Mouse (Mus musculus) gastrocnemius, adult 2 months (tissue): Measurements from ENCODE around the gene Gm20388. TPM values are rescaled to one million over a fixed set of nuclear protein-coding genes. Genes with fewer than 3 reads are reported as not detected.

Experiments
- DNase-seq: peaks from one replicate; pipeline ENCODE4 v3.0.0; 2022
- H3K27ac ChIP-seq: fragments of 200-600 bp; 2 replicates; pipeline ENCODE4 v1.8.1; 2022; ENCODE audit warnings: mild to moderate bottlenecking
- H3K4me3 ChIP-seq: fragments of 200-600 bp; 2 replicates; pipeline ENCODE4 v1.8.1; 2022; ENCODE audit warnings: mild to moderate bottlenecking, moderate library complexity
- CTCF ChIP-seq: fragments of 200-600 bp; IDR thresholded peaks from 2 replicates; pipeline ENCODE4 v1.8.1; 2022; ENCODE audit warnings: antibody characterized with exemption, mild to moderate bottlenecking, moderate library complexity
- intact Hi-C: fragments of 180-260 bp; cut with DNase I; formaldehyde crosslinking; loops from one replicate; pipeline ENCODE4 v1.15.1; 2025
- total RNA-seq, 2 experiments: library from RNA; stranded (reverse); gene quantifications; 2 replicates each; pipeline ENCODE4 v1.2.3; 2021

Gm20388 gene
- total RNA-seq, 2 experiments from 2014 or later, result 6.1 to 15.0 TPM

DNA sequence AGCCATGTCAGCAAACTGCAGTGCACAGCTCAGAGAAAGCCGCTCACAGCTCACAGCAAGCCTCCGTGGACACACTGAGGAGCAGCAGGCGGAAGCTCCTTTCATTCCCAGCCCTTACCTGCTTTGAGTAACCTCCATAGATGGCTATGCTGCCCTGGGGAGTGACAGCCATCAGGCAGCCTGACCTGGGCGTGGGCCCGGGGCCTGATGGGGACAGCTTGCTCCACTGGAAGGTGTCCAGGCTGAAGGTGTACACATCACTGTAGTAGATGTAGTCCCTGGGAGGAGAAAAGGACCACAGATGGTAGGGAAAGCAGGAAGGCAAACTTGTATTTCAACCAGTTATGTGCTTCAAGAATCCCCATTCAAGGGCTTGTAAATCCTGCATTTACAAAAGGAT, 1894.2 kb downstream of the Gm20388 start:
- TF ChIP-seq CTCF, result no peak
- Histone ChIP-seq H3K27ac (no peak overlapping the region), H3K4me3 (no peak overlapping the region)
- intact Hi-C loops, result no loop called here
- DNase-seq, result no peak

- intact Hi-C loops, result no loop called here
- DNase-seq, result no peak
- no peak overlapping the region for H3K27ac ChIP-seq
- H3K4me3 ChIP-seq, result no peak overlapping the region
- TF ChIP-seq CTCF, result no peak
Measured at GRCm38 (mm10) chr8:121806126-121806525, 1895.5 kb downstream of the Gm20388 start.

GRCm38 (mm10) chr8:121808032-121808431, 1897.4 kb downstream of the Gm20388 start:
- intact Hi-C loops, result no loop called here
- no peak for DNase-seq
- no peak overlapping the region for H3K4me3 ChIP-seq
- H3K27ac ChIP-seq, result no peak overlapping the region
- no peak for TF ChIP-seq CTCF

DNA sequence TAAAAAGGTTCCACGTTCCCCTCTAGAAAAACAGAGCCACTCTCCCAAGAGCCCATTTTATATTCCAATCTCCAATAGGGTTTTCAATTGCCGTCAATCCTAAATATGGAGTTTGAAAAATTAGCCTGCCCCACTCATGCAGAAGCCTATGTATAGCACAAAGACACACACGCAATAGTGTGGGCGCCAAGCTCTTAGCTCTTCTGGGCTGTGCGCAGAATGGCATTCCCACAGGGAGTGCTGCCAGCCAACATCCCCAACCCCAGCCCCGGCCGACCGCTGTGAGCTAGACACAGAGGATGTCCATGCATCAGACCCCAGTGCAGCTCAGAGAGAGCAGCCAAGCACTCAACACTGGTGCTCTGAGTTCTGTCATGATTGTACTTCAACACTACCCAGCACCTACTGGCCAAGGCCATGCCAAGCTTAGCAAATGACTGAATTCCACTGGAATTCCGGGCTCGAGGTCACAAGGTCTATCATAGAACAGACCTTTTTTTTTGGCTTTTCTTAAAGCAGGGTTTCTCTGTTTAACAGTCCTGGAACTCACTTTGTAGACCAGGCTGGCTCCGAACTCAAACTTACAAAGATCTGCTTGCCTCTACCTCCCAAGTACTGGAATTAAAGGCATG, 1899.0 kb downstream of the Gm20388 start:
- TF ChIP-seq CTCF, result no peak
- intact Hi-C loops, result no loop called here
- Histone ChIP-seq H3K27ac (no peak overlapping the region), H3K4me3 (no peak overlapping the region)
- DNase-seq, result no peak

DNA sequence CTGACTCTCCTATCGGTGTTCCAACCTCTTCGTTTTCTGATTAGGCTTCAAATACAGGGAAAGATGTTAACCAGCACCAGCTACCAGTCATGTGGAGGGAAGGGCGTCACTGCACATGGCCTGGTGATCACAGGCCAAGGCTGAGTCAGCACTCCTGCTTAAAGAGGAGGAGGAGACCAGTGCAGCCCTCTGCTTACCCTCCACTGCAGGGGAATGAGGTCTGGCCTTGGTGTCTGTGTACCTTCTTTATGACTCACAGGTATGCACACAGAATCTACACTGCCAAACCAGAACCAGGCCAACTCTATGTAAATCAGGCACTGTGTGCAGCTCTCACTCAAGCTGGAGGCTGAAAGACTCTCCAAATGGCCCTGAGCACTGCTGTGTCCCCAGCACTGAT, 1900.9 kb downstream of the Gm20388 start:
- TF ChIP-seq CTCF, result no peak
- intact Hi-C loops, result no loop called here
- DNase-seq, result no peak
- Histone ChIP-seq H3K4me3 (no peak overlapping the region), H3K27ac (no peak overlapping the region)

- TF ChIP-seq CTCF, result no peak
Measured at GRCm38 (mm10) chr8:121811931-121812570, 1901.4 kb downstream of the Gm20388 start.

DNA sequence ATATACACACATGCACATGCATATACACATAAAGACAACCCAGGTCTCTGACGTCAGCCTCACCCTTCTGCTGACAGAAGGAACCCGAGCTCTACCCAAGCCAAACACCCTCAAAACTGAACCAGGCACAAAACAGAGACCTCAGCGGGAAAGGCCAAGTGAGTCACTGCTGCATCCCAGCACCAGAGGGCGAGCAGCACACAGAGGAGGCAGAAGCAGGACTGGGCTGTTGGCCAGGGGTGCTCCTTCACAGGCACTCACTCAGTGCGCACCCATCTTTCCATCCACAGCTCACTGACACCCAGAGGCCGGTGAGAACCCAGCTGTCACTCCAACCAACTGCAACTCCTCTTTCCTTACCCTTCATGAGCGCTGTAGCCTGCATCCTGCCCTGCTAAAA, 1907.6 kb downstream of the Gm20388 start:
- intact Hi-C loops, result no loop called here
- H3K4me3 ChIP-seq, result no peak overlapping the region

More at GRCm38 (mm10) chr8:121811931-121812570, 1901.4 kb downstream of the Gm20388 start:
- intact Hi-C loops, result no loop called here
- DNase-seq, result peak; percentile 39
- H3K27ac ChIP-seq, result no peak overlapping the region
- no peak overlapping the region for H3K4me3 ChIP-seq

DNA sequence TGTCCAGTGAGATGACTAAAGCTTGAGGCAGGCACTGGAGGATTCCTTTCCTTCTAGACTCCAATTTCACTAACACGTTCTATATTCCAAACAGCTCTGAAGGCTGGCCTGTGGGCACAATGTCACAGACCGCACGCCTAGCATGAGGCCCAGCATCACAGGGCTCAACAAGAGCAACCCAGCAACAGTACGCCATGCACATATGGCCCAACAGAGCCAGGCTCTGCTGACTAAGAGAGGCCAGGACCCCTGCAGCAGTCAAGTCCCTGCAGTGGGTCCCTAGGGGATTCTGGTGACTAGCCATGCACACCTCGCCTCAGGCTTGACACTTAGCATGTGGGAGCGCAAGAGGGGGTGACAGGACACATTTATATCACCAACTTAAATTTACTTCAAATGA, 1910.2 kb downstream of the Gm20388 start:
- Histone ChIP-seq H3K27ac (no peak overlapping the region), H3K4me3 (no peak overlapping the region)
- intact Hi-C loops, result no loop called here
- TF ChIP-seq CTCF, result no peak
- no peak for DNase-seq

More for the DNA sequence above, 1907.6 kb downstream of the Gm20388 start:
- H3K27ac ChIP-seq, result no peak overlapping the region
- TF ChIP-seq CTCF, result no peak
- no peak for DNase-seq

DNA sequence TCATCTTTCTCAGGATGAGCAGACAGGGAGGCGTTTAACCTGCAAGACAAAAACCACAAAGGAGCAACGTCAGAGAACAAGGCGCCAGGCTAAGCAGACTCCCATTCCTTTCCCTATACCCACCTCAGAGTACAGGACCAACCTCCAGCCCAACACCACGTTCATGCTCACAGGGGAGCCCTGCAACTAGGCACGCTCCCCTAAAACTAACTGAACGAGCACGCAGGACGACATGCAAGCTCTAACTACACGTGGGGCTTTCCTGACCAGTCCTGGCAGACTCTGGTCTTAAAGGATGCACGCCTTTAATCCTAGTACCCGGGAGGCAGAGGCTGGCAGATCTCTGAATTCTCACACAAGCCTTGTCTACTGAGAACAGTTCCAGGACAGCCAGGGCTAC, 1910.7 kb downstream of the Gm20388 start:
- no peak for DNase-seq
- Histone ChIP-seq H3K4me3 (no peak overlapping the region), H3K27ac (no peak overlapping the region)
- TF ChIP-seq CTCF, result no peak
- intact Hi-C loops, result no loop called here

GRCm38 (mm10) chr8:121821770-121822169, 1911.1 kb downstream of the Gm20388 start:
- Histone ChIP-seq H3K4me3 (no peak overlapping the region), H3K27ac (no peak overlapping the region)
- no peak for TF ChIP-seq CTCF
- intact Hi-C loops, result no loop called here
- DNase-seq, result no peak

DNA sequence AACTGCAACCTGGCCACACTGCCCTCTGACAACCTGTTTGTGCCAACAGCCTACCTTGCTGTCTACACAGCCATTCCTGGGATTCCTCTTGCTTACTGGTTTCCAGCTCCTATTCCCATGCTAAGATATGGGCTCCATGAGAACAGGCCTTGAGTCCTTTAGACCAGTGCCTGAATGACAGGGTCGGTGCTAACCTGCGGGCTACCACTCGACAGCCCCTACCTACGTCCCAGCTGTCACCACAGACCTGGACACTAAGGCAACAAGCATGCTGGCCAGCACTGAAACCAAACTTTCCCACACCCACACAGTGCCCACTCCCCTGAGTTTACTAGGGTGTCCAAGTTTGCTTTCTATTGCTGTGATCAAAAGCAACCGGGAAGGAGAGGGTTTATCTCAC, 1917.1 kb downstream of the Gm20388 start:
- H3K4me3 ChIP-seq, result no peak overlapping the region
- no peak overlapping the region for H3K27ac ChIP-seq
- intact Hi-C loops, result no loop called here
- TF ChIP-seq CTCF, result no peak
- DNase-seq, result no peak

DNA sequence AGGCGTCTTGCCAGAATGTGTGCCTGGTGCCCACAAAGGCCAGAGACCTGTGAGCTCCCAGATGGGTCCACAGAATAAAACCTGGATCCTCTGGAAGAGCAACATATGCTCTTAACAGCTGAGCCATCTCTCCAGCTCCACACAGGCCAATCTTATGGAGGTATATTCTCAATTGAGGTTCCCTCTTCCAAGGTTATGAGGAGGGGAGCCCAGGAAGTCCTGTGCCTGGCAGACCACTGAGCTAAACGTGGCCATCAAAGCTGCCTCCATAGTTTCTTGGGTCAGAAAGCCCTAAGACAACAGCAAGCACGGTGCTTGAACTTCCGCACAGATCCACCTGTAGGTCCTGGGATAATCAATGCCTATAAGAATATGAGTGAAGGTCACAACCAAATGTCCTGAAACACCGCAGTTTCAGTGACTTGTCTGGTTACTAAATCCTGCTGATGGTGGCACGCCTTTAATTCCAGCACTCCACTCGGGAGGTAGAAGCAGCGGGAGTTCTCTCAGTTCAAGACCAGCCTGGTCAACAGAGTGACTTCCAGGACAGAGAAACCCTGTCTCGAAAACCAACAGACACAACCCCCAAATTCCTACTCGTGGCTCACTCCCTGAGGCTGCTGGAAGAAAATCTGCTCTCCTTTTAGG, 1917.9 kb downstream of the Gm20388 start:
- DNase-seq, result no peak
- intact Hi-C loops, result no loop called here
- peak overlapping the region; percentile 99 for H3K4me3 ChIP-seq
- TF ChIP-seq CTCF, result no peak
- no peak overlapping the region for H3K27ac ChIP-seq

- intact Hi-C loops, result no loop called here
- DNase-seq, result peak; percentile 90
- peak within 1 kb of the TSS; percentile 99 for H3K4me3 ChIP-seq
- peak within 1 kb of the TSS; percentile 86 for H3K27ac ChIP-seq
- no peak for TF ChIP-seq CTCF
Measured at GRCm38 (mm10) chr8:121829048-121829776, 1918.6 kb downstream of the Gm20388 start, which contains the start of gene Klhdc4. Gene Klhdc4 (minus strand): TSS chr8:121829569.
